Mouse (Mus musculus): ENCODE results near the gene Rgl3. TPM values are rescaled to one million over a fixed set of nuclear protein-coding genes. Genes with fewer than 3 reads are reported as not detected.
A peak's percentile ranks its signal among the peaks of the same experiment; 100 is the strongest.

Gene Rgl3
- total and polyA plus RNA-seq, 2 experiments from 2014 or later, result 1.1 to 2.8 TPM

DNA sequence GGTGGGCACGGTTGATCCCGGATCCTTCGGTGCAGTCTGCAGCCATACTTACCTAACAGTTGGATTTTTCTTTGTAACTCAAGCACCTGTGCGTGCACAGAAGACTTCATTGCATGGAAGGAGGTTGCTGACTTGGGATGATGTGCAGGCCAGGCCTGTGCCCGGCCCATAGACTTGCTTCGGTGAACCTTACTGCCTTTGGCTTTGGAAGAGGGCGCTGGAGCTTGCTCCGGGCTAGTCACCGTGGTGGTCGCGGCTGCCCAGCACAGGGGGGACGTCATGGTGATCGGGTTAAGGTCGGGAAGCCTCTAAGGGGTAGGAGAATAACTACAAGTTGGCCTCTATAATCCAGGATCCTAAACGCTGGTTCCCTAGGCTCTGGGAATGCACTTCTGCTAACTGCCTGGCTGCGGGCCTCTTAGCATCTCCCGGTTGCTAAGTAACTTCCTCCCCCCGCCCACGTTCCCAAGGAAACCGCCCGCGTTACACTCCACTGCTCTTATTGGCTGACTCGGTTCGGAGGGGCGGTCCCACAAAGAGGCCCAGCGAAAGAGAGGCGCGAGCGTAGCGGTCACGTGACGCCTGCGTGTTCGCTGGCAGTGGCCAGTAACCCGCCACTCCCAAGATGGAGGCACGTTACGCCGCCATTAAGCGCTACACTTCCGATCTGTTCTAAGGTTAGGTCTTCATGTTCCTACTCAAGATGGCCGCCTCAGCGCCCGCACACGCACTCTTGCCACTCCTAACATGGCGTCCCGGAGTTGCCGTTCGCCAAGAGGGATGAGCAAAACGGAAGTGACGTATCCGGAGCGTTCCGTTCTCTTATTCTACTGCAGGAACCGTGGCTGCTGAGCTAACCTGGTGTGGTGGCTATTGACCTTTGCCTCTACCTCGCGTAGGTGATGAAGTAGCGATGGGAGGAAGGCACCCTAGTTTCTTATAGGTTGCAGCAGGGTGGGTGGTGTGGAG, 13.2 kb upstream of the Rgl3 start, which contains the start of the genes Ccdc151 and Prkcsh:
Gene Ccdc151 (minus strand): TSS at position 441 of the 969 bp plus-strand sequence.
Gene Prkcsh (plus strand): TSS at position 613 of the 969 bp plus-strand sequence.
- no peaks in the 10 kb centered on the region for H3K9me3 ChIP-seq (ENCODE audit: low read length)
- peak within 1 kb of the TSS; percentile 70 for H3K4me3 ChIP-seq (ENCODE audit: low read depth, low read length)
- TF ChIP-seq CTCF (IDR thresholded peaks at IDR 0.05), result 0 out of 2 replicates have a peak, but pooled peaks have one; percentile 15
- H3K27ac ChIP-seq (ENCODE audit: low read depth, low read length), result peak within 1 kb of the TSS; percentile 79
- peak within 1 kb of the TSS; percentile 72 for H3K4me2 ChIP-seq (ENCODE audit: low read depth, low read length, poor library complexity, severe bottlenecking)
- H3K36me3 ChIP-seq (ENCODE audit: insufficient read depth, low read length), result peaks cover 16% of the 10 kb centered on the region
- H3K4me1 ChIP-seq (ENCODE audit: insufficient read depth, low read length), result peaks cover 11% of the 10 kb centered on the region; the same call in 1 of the 2 replicates
- WGBS, result 5% methylated on average over 57 of the region's 57 CpGs
- H3K27me3 ChIP-seq (ENCODE audit: insufficient read depth, low read length), result no peaks in the 10 kb centered on the region
- DNase-seq (ENCODE audit: low spot score) (peak; percentile 100), ATAC-seq (ENCODE audit: low FRiP score) (peak; percentile 99)
- peak within 1 kb of the TSS; percentile 79 for H3K9ac ChIP-seq (replicated peaks; ENCODE audit: low read length, poor library complexity, severe bottlenecking)

DNA sequence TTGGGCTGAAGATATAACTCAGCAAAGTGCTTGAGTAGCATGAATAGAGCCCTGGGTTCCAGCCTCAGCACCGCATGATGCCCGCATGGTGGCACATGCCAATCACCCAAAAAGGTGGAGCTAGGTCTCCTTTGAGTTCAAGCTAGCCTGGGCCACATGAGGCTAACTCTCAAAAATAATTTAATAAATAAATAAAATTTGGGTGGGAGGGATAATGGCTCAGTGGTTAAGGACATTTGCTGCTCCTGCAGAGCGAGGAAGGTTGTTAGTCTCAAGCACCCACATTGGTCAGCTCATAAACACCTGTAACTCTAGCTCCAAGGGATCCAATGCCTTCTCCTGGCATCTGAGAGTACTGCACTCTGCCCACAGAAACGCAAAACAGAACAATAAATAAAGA, 12.4 kb upstream of the Rgl3 start:
- TF ChIP-seq CTCF (IDR thresholded peaks at IDR 0.05), result peak; percentile 38; the same call in 1 of the 2 replicates
- no peaks in the 10 kb centered on the region for H3K27me3 ChIP-seq (ENCODE audit: insufficient read depth, low read length)
- DNase-seq (ENCODE audit: low spot score) (no peak), ATAC-seq (ENCODE audit: low FRiP score) (no peak)
- H3K9ac ChIP-seq (replicated peaks; ENCODE audit: low read length, poor library complexity, severe bottlenecking), result no peak overlapping the region
- H3K4me1 ChIP-seq (ENCODE audit: insufficient read depth, low read length), result peaks cover 11% of the 10 kb centered on the region; the same call in 1 of the 2 replicates
- no peaks in the 10 kb centered on the region for H3K9me3 ChIP-seq (ENCODE audit: low read length)
- H3K36me3 ChIP-seq (ENCODE audit: insufficient read depth, low read length), result peaks cover 12% of the 10 kb centered on the region
- no peak overlapping the region for H3K27ac ChIP-seq (ENCODE audit: low read depth, low read length)
- peak overlapping the region; percentile 72; the same call in 1 of the 2 replicates for H3K4me2 ChIP-seq (ENCODE audit: low read depth, low read length, poor library complexity, severe bottlenecking)
- H3K4me3 ChIP-seq (ENCODE audit: low read depth, low read length), result peak overlapping the region; percentile 33; the same call in 1 of the 2 replicates
- 83% methylated on average over 4 of the region's 4 CpGs for WGBS

DNA sequence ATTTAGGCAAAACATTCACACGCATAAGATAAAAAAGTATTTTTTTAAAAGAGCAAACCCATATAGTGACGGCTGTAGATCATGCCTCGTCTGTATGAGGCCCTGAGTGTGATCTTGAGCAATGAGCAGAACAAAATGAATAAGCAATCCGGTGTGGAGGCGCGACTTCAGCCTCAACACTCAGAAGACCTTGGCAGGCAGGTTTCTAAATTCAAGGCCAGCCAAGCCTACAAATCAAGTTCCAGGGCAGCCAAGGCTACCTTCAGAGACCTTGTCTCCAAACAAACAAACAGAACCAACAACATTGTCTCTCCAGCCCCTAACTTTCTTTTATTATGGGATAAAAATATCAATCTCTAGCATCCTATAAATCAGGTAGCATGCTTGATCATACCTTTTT, 11.1 kb upstream of the Rgl3 start:
- ATAC-seq (ENCODE audit: low FRiP score) (no peak), DNase-seq (ENCODE audit: low spot score) (no peak)
- Histone ChIP-seq H3K27ac (ENCODE audit: low read depth, low read length) (no peak overlapping the region), H3K9ac (replicated peaks; ENCODE audit: low read length, poor library complexity, severe bottlenecking) (no peak overlapping the region), H3K9me3 (ENCODE audit: low read length) (no peaks in the 10 kb centered on the region), H3K4me1 (ENCODE audit: insufficient read depth, low read length) (peaks cover 11% of the 10 kb centered on the region; the same call in 1 of the 2 replicates), H3K4me3 (ENCODE audit: low read depth, low read length) (no peak overlapping the region), H3K27me3 (ENCODE audit: insufficient read depth, low read length) (no peaks in the 10 kb centered on the region), H3K4me2 (ENCODE audit: low read depth, low read length, poor library complexity, severe bottlenecking) (no peak overlapping the region), H3K36me3 (ENCODE audit: insufficient read depth, low read length) (no peaks in the 10 kb centered on the region; the same call in none of the 2 replicates)
- 94% methylated on average over 6 of the region's 6 CpGs for WGBS
- TF ChIP-seq CTCF (IDR thresholded peaks at IDR 0.05), result no peak

DNA sequence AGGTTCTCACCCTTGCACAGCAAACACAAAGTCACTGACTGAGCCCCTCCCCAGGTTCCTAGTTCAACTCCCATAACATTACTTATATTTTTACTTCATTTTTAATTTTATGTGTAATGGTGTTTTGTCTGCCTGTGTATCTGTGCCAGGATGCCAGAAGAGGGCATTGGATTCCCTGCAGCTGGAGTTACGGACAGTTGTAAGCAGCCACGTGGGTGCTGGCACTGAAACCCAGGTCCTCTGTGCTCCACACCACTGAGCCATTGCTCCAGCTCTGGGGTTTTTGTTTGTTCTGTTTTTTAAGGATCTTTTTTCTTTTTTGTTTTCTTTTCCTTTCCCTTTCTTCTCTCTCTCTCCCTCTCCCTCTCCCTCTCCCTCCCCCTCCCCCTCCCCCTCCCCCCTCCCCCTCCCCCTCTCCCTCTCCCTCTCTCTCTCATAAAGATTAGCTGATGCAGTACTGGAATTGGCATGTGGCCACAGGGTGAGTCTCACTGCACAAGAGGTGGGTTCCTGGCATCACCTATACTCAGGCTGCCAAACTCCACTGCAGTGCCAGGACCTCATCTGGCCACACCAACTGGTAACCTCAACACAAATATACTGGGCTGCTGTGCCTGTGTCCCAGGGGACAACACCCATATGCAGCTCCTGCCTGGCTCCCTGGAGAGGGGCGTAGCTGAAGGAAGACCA, 7.1 kb upstream of the Rgl3 start:
- DNase-seq (ENCODE audit: low spot score), result no peak
- no peak overlapping the region for H3K27ac ChIP-seq (ENCODE audit: low read depth, low read length)
- H3K9ac ChIP-seq (replicated peaks; ENCODE audit: low read length, poor library complexity, severe bottlenecking), result no peak overlapping the region
- TF ChIP-seq CTCF (IDR thresholded peaks at IDR 0.05), result no peak
- WGBS, result 80% methylated on average over 3 of the region's 3 CpGs
- H3K36me3 ChIP-seq (ENCODE audit: insufficient read depth, low read length), result no peaks in the 10 kb centered on the region
- H3K4me3 ChIP-seq (ENCODE audit: low read depth, low read length), result no peak overlapping the region
- peaks cover 3% of the 10 kb centered on the region for H3K27me3 ChIP-seq (ENCODE audit: insufficient read depth, low read length)
- H3K4me2 ChIP-seq (ENCODE audit: low read depth, low read length, poor library complexity, severe bottlenecking), result no peak overlapping the region
- no peaks in the 10 kb centered on the region for H3K4me1 ChIP-seq (ENCODE audit: insufficient read depth, low read length)
- no peaks in the 10 kb centered on the region for H3K9me3 ChIP-seq (ENCODE audit: low read length)
- no peak for ATAC-seq (ENCODE audit: low FRiP score)

DNA sequence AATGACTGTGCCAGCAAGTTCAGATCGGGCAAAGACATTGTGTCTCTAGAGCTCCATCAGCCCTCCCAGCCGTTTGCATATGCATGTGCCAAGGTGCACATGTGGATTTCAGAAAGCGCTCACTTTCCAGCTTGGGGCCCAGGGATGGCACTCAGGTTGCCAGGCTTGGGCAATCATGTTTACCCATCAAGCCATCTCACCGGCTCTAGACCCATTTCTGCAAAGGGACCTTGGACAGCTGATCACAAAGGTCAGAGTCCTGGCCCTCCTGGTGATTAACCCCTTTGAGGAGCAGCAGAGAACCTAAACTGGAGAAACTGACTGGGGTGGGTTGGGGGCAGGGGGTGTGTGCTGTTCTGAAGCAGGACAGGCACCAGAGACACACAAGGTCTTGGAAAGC, 3.0 kb upstream of the Rgl3 start:
- Histone ChIP-seq H3K4me3 (ENCODE audit: low read depth, low read length) (no peak overlapping the region), H3K27ac (ENCODE audit: low read depth, low read length) (no peak overlapping the region), H3K9me3 (ENCODE audit: low read length) (no peaks in the 10 kb centered on the region), H3K36me3 (ENCODE audit: insufficient read depth, low read length) (0 out of 2 replicates have a peak, but pooled peaks cover 3% of the 10 kb centered on the region), H3K9ac (replicated peaks; ENCODE audit: low read length, poor library complexity, severe bottlenecking) (no peak overlapping the region), H3K27me3 (ENCODE audit: insufficient read depth, low read length) (peaks cover 43% of the 10 kb centered on the region), H3K4me1 (ENCODE audit: insufficient read depth, low read length) (0 out of 2 replicates have a peak, but pooled peaks cover 8% of the 10 kb centered on the region), H3K4me2 (ENCODE audit: low read depth, low read length, poor library complexity, severe bottlenecking) (no peak overlapping the region)
- WGBS, result 79% methylated on average over 4 of the region's 4 CpGs
- ATAC-seq (ENCODE audit: low FRiP score) (no peak), DNase-seq (ENCODE audit: low spot score) (no peak)
- TF ChIP-seq CTCF (IDR thresholded peaks at IDR 0.05), result no peak
